Mouse (Mus musculus): ENCODE measurements at regions not wholly inside any gene's neighbourhood (a gene's known extent, or its start where the extent isn't known, plus 50 kb on each side); places are given as distances from the start of the nearest gene placed in this dataset.

DNA sequence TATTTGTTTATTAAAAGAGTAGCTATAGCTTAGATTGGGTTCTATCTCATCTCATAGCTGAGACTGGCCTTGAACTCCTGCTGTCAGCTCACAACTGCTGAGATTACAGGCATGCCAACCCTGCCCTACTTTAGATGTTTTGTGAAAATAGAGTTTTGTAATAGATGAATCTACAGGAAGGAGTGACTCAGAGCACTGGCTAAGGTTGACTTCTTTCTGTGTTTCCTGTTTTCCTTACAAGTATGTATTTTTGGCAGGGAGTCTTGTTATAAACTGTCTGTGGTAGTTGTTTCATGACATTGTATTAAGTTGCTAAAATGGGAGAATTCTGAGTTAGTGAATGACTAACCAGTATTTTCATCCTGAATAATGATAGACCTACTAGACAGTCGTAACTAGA is 1224.4 kb upstream of the Cited2 start:
- Histone ChIP-seq H3K4me1 (ENCODE audit: control insufficient read depth, insufficient read depth, insufficient read length) (no peaks in the 10 kb centered on the region), H3K27ac (ENCODE audit: insufficient read depth, low read length) (no peak overlapping the region), H3K27me3 (ENCODE audit: control insufficient read depth, insufficient read depth, low read length) (no peaks in the 10 kb centered on the region), H3K4me3 (ENCODE audit: extremely low read depth, insufficient read depth, insufficient read length) (no peak overlapping the region), H3K36me3 (ENCODE audit: control insufficient read depth, insufficient read depth, low read length) (no peaks in the 10 kb centered on the region)
- 71% methylated on average over 1 of the region's 1 CpGs for WGBS
- no peak for DNase-seq (ENCODE audit: low read depth in 1 of 2, low spot score in 2 of 2)
- TF ChIP-seq POLR2A (IDR thresholded peaks at IDR 0.05; ENCODE audit: low read depth, low read length) (no peak), CTCF (IDR thresholded peaks at IDR 0.05; ENCODE audit: extremely low read depth, insufficient read depth, insufficient read length, insufficient replicate concordance) (no peak)

DNA sequence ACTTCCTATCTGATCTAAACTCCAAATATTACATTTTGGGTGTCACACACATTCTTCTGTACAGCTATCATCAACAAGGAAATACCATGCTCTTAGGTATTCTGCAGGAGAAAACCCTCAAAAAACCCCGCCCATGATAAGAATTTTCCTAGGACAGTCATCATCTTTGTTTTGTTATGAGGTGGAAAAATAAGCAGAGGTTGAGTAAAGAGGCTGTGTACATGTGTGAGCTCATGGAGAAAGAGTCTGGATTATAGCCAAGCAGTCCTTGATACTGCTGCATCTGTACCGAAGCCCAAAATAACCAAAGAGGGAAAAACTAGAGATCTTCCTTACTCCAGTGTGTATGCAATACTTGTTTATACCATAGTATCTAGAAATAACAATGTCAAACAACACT is 1215.3 kb upstream of the Cited2 start:
- Histone ChIP-seq H3K27me3 (ENCODE audit: control insufficient read depth, insufficient read depth, low read length) (no peaks in the 10 kb centered on the region), H3K27ac (ENCODE audit: insufficient read depth, low read length) (no peak overlapping the region), H3K4me3 (ENCODE audit: extremely low read depth, insufficient read depth, insufficient read length) (no peak overlapping the region), H3K4me1 (ENCODE audit: control insufficient read depth, insufficient read depth, insufficient read length) (no peaks in the 10 kb centered on the region), H3K36me3 (ENCODE audit: control insufficient read depth, insufficient read depth, low read length) (no peaks in the 10 kb centered on the region)
- no peak for TF ChIP-seq POLR2A (IDR thresholded peaks at IDR 0.05; ENCODE audit: low read depth, low read length)
- 85% methylated on average over 2 of the region's 2 CpGs for WGBS
- DNase-seq (ENCODE audit: low read depth in 1 of 2, low spot score in 2 of 2) = no peak

DNA sequence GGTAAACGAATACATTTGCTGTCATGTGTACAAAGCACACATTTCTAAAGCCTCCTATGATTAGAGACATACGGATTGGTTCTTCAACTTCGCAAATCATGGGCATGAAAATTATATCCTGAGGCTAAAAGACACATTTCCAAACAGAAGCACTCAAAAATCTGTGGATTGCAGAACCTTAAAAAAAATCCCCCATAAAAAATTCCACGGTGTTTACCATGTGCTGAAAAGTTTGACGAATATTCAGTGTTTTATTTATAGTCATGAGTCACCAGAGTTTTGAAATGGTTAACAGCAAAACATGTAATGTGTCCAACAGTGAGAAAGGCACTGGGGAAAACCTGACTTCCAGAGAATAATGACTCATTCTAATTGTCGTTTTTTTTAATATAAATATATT is 1214.9 kb upstream of the Cited2 start:
- Histone ChIP-seq H3K4me3 (ENCODE audit: extremely low read depth, insufficient read depth, insufficient read length) (no peak overlapping the region), H3K4me1 (ENCODE audit: control insufficient read depth, insufficient read depth, insufficient read length) (no peaks in the 10 kb centered on the region), H3K36me3 (ENCODE audit: control insufficient read depth, insufficient read depth, low read length) (no peaks in the 10 kb centered on the region), H3K27ac (ENCODE audit: insufficient read depth, low read length) (no peak overlapping the region), H3K27me3 (ENCODE audit: control insufficient read depth, insufficient read depth, low read length) (no peaks in the 10 kb centered on the region)
- TF ChIP-seq POLR2A (IDR thresholded peaks at IDR 0.05; ENCODE audit: low read depth, low read length) (no peak), CTCF (IDR thresholded peaks at IDR 0.05; ENCODE audit: extremely low read depth, insufficient read depth, insufficient read length, insufficient replicate concordance) (no peak)
- 85% methylated on average over 6 of the region's 6 CpGs for WGBS
- DNase-seq (ENCODE audit: low read depth in 1 of 2, low spot score in 2 of 2) = no peak

DNA sequence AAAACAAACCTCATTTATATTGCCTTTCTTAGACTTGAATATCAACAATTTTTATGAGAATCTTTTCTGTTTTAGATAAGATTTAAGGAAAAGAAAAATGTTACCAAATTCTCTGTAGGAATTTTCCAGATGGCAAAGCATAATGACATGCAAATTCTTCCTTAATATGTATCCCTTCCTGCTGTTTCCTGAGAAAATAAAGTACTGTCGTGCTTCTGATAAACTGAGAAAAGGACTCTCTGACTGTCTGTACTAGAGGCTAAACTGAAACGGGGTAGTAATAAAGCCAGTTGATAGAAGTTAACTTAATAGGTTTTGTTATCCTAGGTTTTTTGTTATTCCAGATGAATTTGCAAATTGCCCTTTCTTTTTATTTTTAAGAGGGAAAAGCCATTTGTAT is 1208.4 kb upstream of the Cited2 start:
- WGBS = 88% methylated on average over 2 of the region's 2 CpGs
- H3K4me1 ChIP-seq (ENCODE audit: control insufficient read depth, insufficient read depth, insufficient read length) = no peaks in the 10 kb centered on the region
- no peak for DNase-seq (ENCODE audit: low read depth in 1 of 2, low spot score in 2 of 2)
- TF ChIP-seq POLR2A (IDR thresholded peaks at IDR 0.05; ENCODE audit: low read depth, low read length) = no peak
- no peak for TF ChIP-seq CTCF (IDR thresholded peaks at IDR 0.05; ENCODE audit: extremely low read depth, insufficient read depth, insufficient read length, insufficient replicate concordance)
- H3K36me3 ChIP-seq (ENCODE audit: control insufficient read depth, insufficient read depth, low read length) = no peaks in the 10 kb centered on the region
- no peaks in the 10 kb centered on the region for H3K27me3 ChIP-seq (ENCODE audit: control insufficient read depth, insufficient read depth, low read length)
- no peak overlapping the region for H3K4me3 ChIP-seq (ENCODE audit: extremely low read depth, insufficient read depth, insufficient read length)
- no peak overlapping the region for H3K27ac ChIP-seq (ENCODE audit: insufficient read depth, low read length)

DNA sequence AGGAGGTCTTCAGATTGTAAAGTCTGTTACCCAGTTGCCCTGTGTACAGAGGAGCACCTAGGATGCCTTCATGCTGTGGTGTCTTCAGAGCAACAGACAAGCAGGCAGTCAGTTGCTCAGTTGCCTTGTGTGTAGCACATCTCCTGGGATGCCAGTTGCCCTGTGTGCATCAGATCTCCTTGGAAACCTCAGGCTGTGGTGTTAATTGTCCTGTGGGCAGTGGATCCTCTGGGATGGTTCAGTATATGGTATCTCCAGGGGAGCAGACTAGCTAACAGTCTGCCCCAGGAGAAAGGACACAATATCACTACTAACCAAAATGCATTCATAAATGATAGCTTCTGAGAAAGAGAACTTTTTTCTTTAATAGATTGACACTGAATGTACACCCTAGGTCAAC is 1201.1 kb upstream of the Cited2 start:
- no peak for DNase-seq (ENCODE audit: low read depth in 1 of 2, low spot score in 2 of 2)

DNA sequence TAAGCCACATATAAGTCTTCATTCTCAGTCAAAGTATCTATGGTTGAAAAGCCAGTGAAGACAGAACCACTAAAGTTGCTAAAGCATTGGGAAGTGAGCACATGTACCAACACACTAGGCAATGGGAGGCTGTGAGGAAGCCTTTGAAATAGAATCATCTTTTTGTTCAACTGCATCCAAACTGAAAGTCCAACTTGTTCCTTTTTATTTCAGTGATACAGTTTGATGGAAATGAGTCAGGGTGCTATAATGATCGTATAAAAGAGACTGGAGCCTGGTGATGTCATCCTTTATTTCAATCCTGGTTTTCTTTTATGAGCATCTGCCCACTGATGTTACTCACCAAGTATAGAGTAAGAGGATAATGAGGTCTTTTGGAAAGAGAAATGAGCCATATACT is 1198.9 kb upstream of the Cited2 start:
- TF ChIP-seq CTCF (IDR thresholded peaks at IDR 0.05; ENCODE audit: extremely low read depth, insufficient read depth, insufficient read length, insufficient replicate concordance) = no peak
- no peak for TF ChIP-seq POLR2A (IDR thresholded peaks at IDR 0.05; ENCODE audit: low read depth, low read length)
- H3K4me1 ChIP-seq (ENCODE audit: control insufficient read depth, insufficient read depth, insufficient read length) = no peaks in the 10 kb centered on the region
- H3K4me3 ChIP-seq (ENCODE audit: extremely low read depth, insufficient read depth, insufficient read length) = no peak overlapping the region
- no peak for DNase-seq (ENCODE audit: low read depth in 1 of 2, low spot score in 2 of 2)
- WGBS = 91% methylated on average over 1 of the region's 1 CpGs
- no peak overlapping the region for H3K27ac ChIP-seq (ENCODE audit: insufficient read depth, low read length)
- H3K27me3 ChIP-seq (ENCODE audit: control insufficient read depth, insufficient read depth, low read length) = no peaks in the 10 kb centered on the region
- no peaks in the 10 kb centered on the region for H3K36me3 ChIP-seq (ENCODE audit: control insufficient read depth, insufficient read depth, low read length)

More for the DNA sequence above, 1201.1 kb upstream of the Cited2 start:
- H3K4me1 ChIP-seq (ENCODE audit: control insufficient read depth, insufficient read depth, insufficient read length) = no peaks in the 10 kb centered on the region
- no peaks in the 10 kb centered on the region for H3K27me3 ChIP-seq (ENCODE audit: control insufficient read depth, insufficient read depth, low read length)
- TF ChIP-seq POLR2A (IDR thresholded peaks at IDR 0.05; ENCODE audit: low read depth, low read length) = no peak
- no peak for TF ChIP-seq CTCF (IDR thresholded peaks at IDR 0.05; ENCODE audit: extremely low read depth, insufficient read depth, insufficient read length, insufficient replicate concordance)
- H3K27ac ChIP-seq (ENCODE audit: insufficient read depth, low read length) = no peak overlapping the region
- no peak overlapping the region for H3K4me3 ChIP-seq (ENCODE audit: extremely low read depth, insufficient read depth, insufficient read length)
- no peaks in the 10 kb centered on the region for H3K36me3 ChIP-seq (ENCODE audit: control insufficient read depth, insufficient read depth, low read length)

DNA sequence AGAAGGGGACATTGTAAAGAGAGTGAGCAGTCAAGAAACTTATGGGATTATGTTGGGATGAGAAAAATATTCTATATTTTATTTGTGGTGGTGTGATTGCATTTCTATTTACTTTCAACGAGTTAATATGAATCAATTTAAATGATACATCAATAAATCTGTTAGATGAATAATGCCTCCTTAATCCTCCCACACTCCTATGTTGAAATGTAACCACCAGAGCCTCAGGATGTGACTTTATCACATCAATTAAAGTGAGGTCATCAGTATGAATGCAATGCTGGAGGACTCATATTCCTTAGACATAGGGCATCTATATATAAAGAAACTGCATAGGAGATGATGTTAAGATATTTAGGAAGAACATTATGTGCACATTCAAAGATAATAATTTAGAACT is 1195.3 kb upstream of the Cited2 start:
- Histone ChIP-seq H3K27ac (ENCODE audit: insufficient read depth, low read length) (no peak overlapping the region), H3K27me3 (ENCODE audit: control insufficient read depth, insufficient read depth, low read length) (no peaks in the 10 kb centered on the region), H3K36me3 (ENCODE audit: control insufficient read depth, insufficient read depth, low read length) (no peaks in the 10 kb centered on the region), H3K4me1 (ENCODE audit: control insufficient read depth, insufficient read depth, insufficient read length) (no peaks in the 10 kb centered on the region), H3K4me3 (ENCODE audit: extremely low read depth, insufficient read depth, insufficient read length) (no peak overlapping the region)
- no peak for TF ChIP-seq CTCF (IDR thresholded peaks at IDR 0.05; ENCODE audit: extremely low read depth, insufficient read depth, insufficient read length, insufficient replicate concordance)
- DNase-seq (ENCODE audit: low read depth in 1 of 2, low spot score in 2 of 2) = no peak
- 67% methylated on average over 1 of the region's 1 CpGs for WGBS

All from spleen, adult 2 months (tissue).